Mouse (Mus musculus) E14TG2a.4 (cell line): ENCODE measurements around the gene Cdk20.

Source experiments
- CTCF ChIP-seq: conservative IDR thresholded peaks from 2 replicates; pipeline ENCODE4 v1.5.1; 2014; ENCODE audit warnings: low read length
- NANOG ChIP-seq: IDR thresholded peaks from 2 replicates; pipeline ENCODE4 v1.6.1; 2014; ENCODE audit warnings: borderline replicate concordance, low read length, mixed read lengths
- POU5F1 ChIP-seq: IDR thresholded peaks from 2 replicates; pipeline ENCODE4 v1.6.1; 2014; ENCODE audit warnings: low read length, borderline replicate concordance

DNA sequence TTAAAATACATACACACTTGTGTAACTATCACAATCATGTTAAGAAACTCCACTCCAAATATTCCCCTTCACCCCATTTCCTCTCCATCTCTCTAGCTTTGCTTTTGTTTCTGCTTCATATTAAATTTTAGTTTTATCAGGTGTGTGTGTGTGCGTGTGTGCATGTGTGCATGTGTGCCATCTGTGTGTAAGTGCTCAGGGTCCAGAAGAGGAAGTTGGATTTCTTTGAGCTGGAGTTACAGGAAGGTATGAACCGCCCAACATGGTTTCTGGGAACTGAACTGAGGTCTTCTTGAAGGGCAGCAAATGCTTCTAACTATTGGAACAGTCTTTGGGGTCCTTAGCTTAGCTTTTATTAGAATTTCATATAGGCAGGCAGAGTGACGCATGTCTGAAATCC lies 47.2 kb upstream of the Cdk20 start:
- TF ChIP-seq CTCF (no peak), POU5F1 (no peak), NANOG (no peak)
